Mouse (Mus musculus) G1E (cell line): ENCODE data around the gene Focad.

Source experiments
- CTCF ChIP-seq: IDR thresholded peaks from 2 replicates; pipeline ENCODE4 v1.5.1; 2012; ENCODE audit warnings: low read depth, low read length, inconsistent platforms, mixed read lengths
- GATA1 ChIP-seq: IDR thresholded peaks from 2 replicates; pipeline ENCODE4 v1.6.1; 2012; ENCODE audit warnings: borderline replicate concordance, low read length, inconsistent platforms, mixed read lengths
- GATA2 ChIP-seq: IDR thresholded peaks from 2 replicates; pipeline ENCODE4 v1.6.1; 2012; ENCODE audit warnings: low read depth, low read length, inconsistent platforms, borderline replicate concordance
- POLR2AphosphoS5 ChIP-seq: IDR thresholded peaks from 2 replicates; pipeline ENCODE4 v1.6.1; 2012; ENCODE audit warnings: low read depth, low read length, inconsistent platforms; ENCODE audit not compliant: insufficient replicate concordance

DNA sequence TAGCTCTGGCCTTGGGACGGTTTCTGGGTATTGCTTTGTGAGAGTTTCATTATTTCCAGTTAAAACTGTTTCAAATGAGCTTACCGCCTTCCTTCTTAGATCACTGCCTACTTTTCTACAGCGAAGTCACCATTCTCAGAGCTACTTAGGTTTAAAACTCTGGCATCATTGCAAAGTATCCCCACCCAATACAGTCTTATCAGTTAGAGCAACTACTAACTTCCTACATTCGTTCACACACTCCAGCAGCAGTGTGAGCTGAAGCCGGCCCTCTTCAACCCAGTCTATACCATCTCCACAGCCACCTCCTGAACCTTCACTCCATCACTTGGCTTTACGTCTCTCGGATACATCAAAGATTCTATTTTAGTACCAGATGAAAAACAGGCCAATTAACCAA lies 346.4 kb downstream of the Focad start:
- TF ChIP-seq CTCF (no peak), GATA2 (no peak), POLR2AphosphoS5 (no peak), GATA1 (no peak)
